Mouse (Mus musculus) megakaryocyte, embryonic 14.5 days (primary cell): ENCODE results near the gene Hk2.

Experiments
- FLI1 ChIP-seq: IDR thresholded peaks from 2 replicates; pipeline ENCODE4 v1.6.1; 2012; ENCODE audit warnings: low read length, inconsistent platforms, mixed read lengths
- GATA1 ChIP-seq: IDR thresholded peaks from 3 replicates; pipeline ENCODE4 v1.6.1; 2012; ENCODE audit warnings: mixed read lengths, low read length, inconsistent platforms, borderline replicate concordance

DNA sequence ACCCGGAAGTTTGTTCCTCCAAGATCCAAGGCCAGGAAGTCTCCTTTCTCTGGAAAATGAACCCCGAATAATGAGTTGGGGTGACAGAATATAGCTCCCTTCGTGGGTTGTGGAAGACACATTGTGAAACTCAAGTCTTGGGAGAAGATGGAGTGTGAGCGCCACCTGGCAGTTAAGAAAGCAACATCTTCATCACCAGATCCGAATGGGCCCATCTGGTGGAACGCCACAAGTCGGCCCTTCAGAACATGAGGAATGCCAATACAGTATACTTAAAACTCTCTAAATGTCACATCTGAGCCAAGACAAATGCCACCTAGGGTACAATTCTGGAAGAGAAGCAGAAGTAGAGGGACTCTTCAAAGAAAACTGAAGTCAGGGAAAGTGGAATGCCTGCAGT is 38.9 kb downstream of the Hk2 start:
- TF ChIP-seq GATA1 (no peak), FLI1 (no peak)
